Mouse (Mus musculus): ENCODE measurements around the gene Eddm3b.

- no peak for TF ChIP-seq GATA1 (IDR thresholded peaks at IDR 0.05; ENCODE audit: borderline replicate concordance, low read length)
- TF ChIP-seq FLI1 (IDR thresholded peaks at IDR 0.05; ENCODE audit: low read length) = no peak
Measured at GRCm38 (mm10) chr14:51101284-51101683, 12.9 kb upstream of the Eddm3b start.

All from megakaryocyte, embryonic 14.5 days (primary cell).